Mouse (Mus musculus): ENCODE results near the gene Epdr1.

GRCm38 (mm10) chr13:19555391-19555790 lies 64.3 kb downstream of the Epdr1 start:
- TF ChIP-seq E2F4 (IDR thresholded peaks at IDR 0.05; ENCODE audit: insufficient read depth) = no peak
- TF ChIP-seq POLR2A (IDR thresholded peaks at IDR 0.05; ENCODE audit: insufficient read length, low read depth) = no peak
- TF ChIP-seq CEBPB (IDR thresholded peaks at IDR 0.05; ENCODE audit: insufficient read depth, poor library complexity, severe bottlenecking) = no peak
- TF ChIP-seq MAX (IDR thresholded peaks at IDR 0.05; ENCODE audit: low read depth) = no peak
- TF ChIP-seq USF1 (IDR thresholded peaks at IDR 0.05; ENCODE audit: low read depth) = no peak
- TF ChIP-seq MYOG (IDR thresholded peaks at IDR 0.05; ENCODE audit: control insufficient read depth in 1 of 3, insufficient read depth in 1 of 3, insufficient read length in 2 of 3, low read depth in 2 of 3) = no peak
